Mouse (Mus musculus) left cerebral cortex, adult 11 months (tissue): ENCODE data around the gene Olfr968.

ENCODE experiments used
- DNase-seq: peaks from one replicate; pipeline ENCODE4 v3.0.0; 2022; ENCODE audit warnings: low spot score

The Olfr968 gene

GRCm38 (mm10) chr9:39783153-39783552 is at the start of gene Olfr968:
Olfr968 (minus strand) TSS chr9:39783253.
- DNase-seq = no peak

GRCm38 (mm10) chr9:39808560-39808959 is 25.5 kb upstream of the Olfr968 start, which contains the start of gene Olfr970:
Olfr970 (plus strand) TSS chr9:39808860.
- no peak for DNase-seq

- DNase-seq = no peak
Measured at GRCm38 (mm10) chr9:39790558-39790957, 7.5 kb upstream of the Olfr968 start, which contains the start of gene Olfr969. Olfr969 (plus strand) TSS chr9:39790945.

- DNase-seq = no peak
Measured at GRCm38 (mm10) chr9:39746428-39746827, 36.6 kb downstream of the Olfr968 start.

- DNase-seq = no peak
Measured at GRCm38 (mm10) chr9:39745949-39746348, 37.1 kb downstream of the Olfr968 start, which contains the start of gene Olfr967. Olfr967 (plus strand) TSS chr9:39746249.

- no peak for DNase-seq
Measured at GRCm38 (mm10) chr9:39740741-39741140, 42.3 kb downstream of the Olfr968 start.

- no peak for DNase-seq
Measured at GRCm38 (mm10) chr9:39730678-39731077, 52.4 kb downstream of the Olfr968 start, which contains the start of gene Olfr150. Olfr150 (plus strand) TSS chr9:39730978.
